Mouse (Mus musculus) forebrain, embryonic 11.5 days (tissue): Measurements from ENCODE around the gene Plin2. TPM values are rescaled to one million over a fixed set of nuclear protein-coding genes. Genes with fewer than 3 reads are reported as not detected.

Source experiments
- ATAC-seq: fragments of 200-750 bp; cut with Nextera tagmentation; replicated peaks from 2 replicates; pipeline ENCODE4 v1.8.0; 2017; ENCODE audit warnings: moderate TSS enrichment; ENCODE audit not compliant: low FRiP score
- DNase-seq: peaks from one replicate; pipeline ENCODE4 v3.0.0-alpha.2; 2017; ENCODE audit warnings: low spot score
- H3K27ac ChIP-seq: fragments of 300-500 bp; sonication (generic); 2 replicates; pipeline ENCODE4 v1.5.1; 2014; ENCODE audit warnings: low read depth, low read length
- H3K27me3 ChIP-seq: fragments of 300-500 bp; sonication (generic); 2 replicates; pipeline ENCODE4 v1.6.1; 2014; ENCODE audit warnings: mild to moderate bottlenecking, low read length, mixed read lengths; ENCODE audit not compliant: control insufficient read depth, insufficient read depth
- H3K36me3 ChIP-seq: fragments of 300-500 bp; sonication (generic); 2 replicates; pipeline ENCODE4 v1.6.1; 2014; ENCODE audit warnings: mild to moderate bottlenecking, low read length, moderate library complexity, mixed read lengths; ENCODE audit not compliant: control insufficient read depth, insufficient read depth
- H3K4me1 ChIP-seq: fragments of 300-500 bp; sonication (generic); replicated peaks from 2 replicates; pipeline ENCODE4 v1.6.1; 2014; ENCODE audit warnings: low read length, mixed read lengths; ENCODE audit not compliant: control insufficient read depth, insufficient read depth
- H3K4me2 ChIP-seq: fragments of 300-500 bp; sonication (generic); 2 replicates; pipeline ENCODE4 v1.6.1; 2014; ENCODE audit warnings: low read depth, mild to moderate bottlenecking, low read length, moderate library complexity, mixed read lengths; ENCODE audit not compliant: severe bottlenecking
- H3K4me3 ChIP-seq: fragments of 300-500 bp; sonication (generic); 2 replicates; pipeline ENCODE4 v1.5.1; 2014; ENCODE audit warnings: low read depth, low read length
- H3K9ac ChIP-seq: fragments of 300-500 bp; sonication (generic); 2 replicates; pipeline ENCODE4 v1.6.1; 2014; ENCODE audit warnings: low read length
- H3K9me3 ChIP-seq: fragments of 300-500 bp; sonication (generic); 2 replicates; pipeline ENCODE4 v1.6.1; 2016; ENCODE audit warnings: low read length, mixed read lengths; ENCODE audit not compliant: control insufficient read depth
- WGBS: fragments of 180-500 bp; shearing (Covaris S2); extraction: QIAGEN DNeasy Blood & Tissue Kit; methylation state at CpG from one replicate; pipeline ENCODE4 v1.1.7; 2014; 5-methylcytosine and 5-hydroxymethylcytosine counted together
- polyA plus RNA-seq: library from polyadenylated mRNA; unstranded; fragments of >200 nt; fragmentation: Nextera tagmentation; extraction: Ambion mirVana; gene quantifications from 2 replicates; pipeline ENCODE4 v1.2.1, GENCODE M21; 2014

Gene Plin2
- 60.5 and 66.9 TPM in 2 replicates for polyA plus RNA-seq

- no peaks in the 10 kb centered on the region for H3K27me3 ChIP-seq
- no peaks in the 10 kb centered on the region for H3K9me3 ChIP-seq
- H3K4me2 ChIP-seq, result peak within 1 kb of the TSS; percentile 73
- H3K36me3 ChIP-seq, result no peaks in the 10 kb centered on the region
- peak within 1 kb of the TSS; percentile 77 for H3K9ac ChIP-seq
- WGBS, result under 1% methylated on average over 18 of the region's 18 CpGs
- H3K27ac ChIP-seq, result no peak within 1 kb of the TSS
- 0 out of 2 replicates have a peak, but pooled peaks cover 2% of the 10 kb centered on the region for H3K4me1 ChIP-seq
- ATAC-seq, result peak; percentile 94
- peak; percentile 81 for DNase-seq
- H3K4me3 ChIP-seq, result peak within 1 kb of the TSS; percentile 55
These were observed at the start of gene Plin2 for GRCm38 (mm10) chr4:86669780-86670201. Gene Plin2, minus strand, starts transcription at chr4:86670060.

- WGBS, result 79% methylated on average over 4 of the region's 4 CpGs
- no peak overlapping the region for H3K4me2 ChIP-seq
- ATAC-seq, result no peak
- no peaks in the 10 kb centered on the region for H3K36me3 ChIP-seq
- no peaks in the 10 kb centered on the region for H3K4me1 ChIP-seq
- H3K9me3 ChIP-seq, result no peaks in the 10 kb centered on the region
- H3K4me3 ChIP-seq, result no peak overlapping the region
- H3K9ac ChIP-seq, result no peak overlapping the region
- H3K27me3 ChIP-seq, result no peaks in the 10 kb centered on the region
- no peak overlapping the region for H3K27ac ChIP-seq
- no peak for DNase-seq
These were observed 49.2 kb upstream of the Plin2 start for GRCm38 (mm10) chr4:86718878-86719577.

GRCm38 (mm10) chr4:86717176-86717575 is 47.3 kb upstream of the Plin2 start:
- DNase-seq (no peak), ATAC-seq (no peak)
- Histone ChIP-seq H3K36me3 (no peaks in the 10 kb centered on the region), H3K9me3 (no peaks in the 10 kb centered on the region), H3K27me3 (no peaks in the 10 kb centered on the region), H3K4me3 (no peak overlapping the region), H3K27ac (no peak overlapping the region), H3K4me1 (no peaks in the 10 kb centered on the region), H3K9ac (no peak overlapping the region), H3K4me2 (no peak overlapping the region)
- WGBS, result 100% methylated on average over 1 of the region's 1 CpGs

GRCm38 (mm10) chr4:86715341-86715740 is 45.5 kb upstream of the Plin2 start:
- WGBS, result 92% methylated on average over 1 of the region's 1 CpGs
- H3K4me1 ChIP-seq, result no peaks in the 10 kb centered on the region

GRCm38 (mm10) chr4:86713518-86713917 is 43.7 kb upstream of the Plin2 start:
- Histone ChIP-seq H3K4me1 (no peaks in the 10 kb centered on the region), H3K4me3 (no peak overlapping the region), H3K27me3 (no peaks in the 10 kb centered on the region), H3K27ac (no peak overlapping the region), H3K4me2 (no peak overlapping the region), H3K9ac (no peak overlapping the region), H3K9me3 (no peaks in the 10 kb centered on the region), H3K36me3 (no peaks in the 10 kb centered on the region)
- DNase-seq, result no peak
- WGBS, result 82% methylated on average over 2 of the region's 2 CpGs
- ATAC-seq, result no peak

More at GRCm38 (mm10) chr4:86715341-86715740, 45.5 kb upstream of the Plin2 start:
- no peak for ATAC-seq
- H3K36me3 ChIP-seq, result no peaks in the 10 kb centered on the region
- no peaks in the 10 kb centered on the region for H3K27me3 ChIP-seq
- H3K27ac ChIP-seq, result no peak overlapping the region
- H3K9ac ChIP-seq, result no peak overlapping the region
- no peak for DNase-seq
- H3K9me3 ChIP-seq, result no peaks in the 10 kb centered on the region
- no peak overlapping the region for H3K4me2 ChIP-seq
- no peak overlapping the region for H3K4me3 ChIP-seq

- Histone ChIP-seq H3K36me3 (no peaks in the 10 kb centered on the region), H3K4me3 (no peak overlapping the region), H3K9me3 (no peaks in the 10 kb centered on the region), H3K27ac (no peak overlapping the region), H3K27me3 (no peaks in the 10 kb centered on the region), H3K9ac (no peak overlapping the region), H3K4me2 (no peak overlapping the region), H3K4me1 (no peaks in the 10 kb centered on the region)
- ATAC-seq (no peak), DNase-seq (no peak)
- 85% methylated on average over 12 of the region's 12 CpGs for WGBS
These were observed 42.9 kb upstream of the Plin2 start for GRCm38 (mm10) chr4:86712751-86713195.

- H3K4me1 ChIP-seq, result no peaks in the 10 kb centered on the region
- DNase-seq, result no peak
- no peak overlapping the region for H3K4me2 ChIP-seq
- H3K36me3 ChIP-seq, result no peaks in the 10 kb centered on the region
- no peak overlapping the region for H3K4me3 ChIP-seq
- H3K27ac ChIP-seq, result no peak overlapping the region
- no peaks in the 10 kb centered on the region for H3K27me3 ChIP-seq
- H3K9ac ChIP-seq, result no peak overlapping the region
- ATAC-seq, result no peak
- H3K9me3 ChIP-seq, result no peaks in the 10 kb centered on the region
- 78% methylated on average over 4 of the region's 4 CpGs for WGBS
These were observed 40.9 kb upstream of the Plin2 start for GRCm38 (mm10) chr4:86710666-86711215.

GRCm38 (mm10) chr4:86710034-86710650 is 40.3 kb upstream of the Plin2 start:
- WGBS, result 72% methylated on average over 6 of the region's 6 CpGs
- Histone ChIP-seq H3K27ac (no peak overlapping the region), H3K4me1 (no peaks in the 10 kb centered on the region), H3K27me3 (no peaks in the 10 kb centered on the region), H3K4me2 (no peak overlapping the region), H3K9ac (no peak overlapping the region), H3K9me3 (no peaks in the 10 kb centered on the region), H3K36me3 (no peaks in the 10 kb centered on the region), H3K4me3 (no peak overlapping the region)
- DNase-seq (no peak), ATAC-seq (no peak)
